Mouse (Mus musculus) embryonic fibroblast, embryonic 13.5 days (primary cell): ENCODE measurements around the gene Sept5.

Experiments
- CTCF ChIP-seq: IDR thresholded peaks from 2 replicates; pipeline ENCODE4 v1.5.1; 2011; ENCODE audit warnings: mild to moderate bottlenecking, control low read depth, low read length, moderate library complexity, borderline replicate concordance; ENCODE audit not compliant: insufficient read depth
- POLR2A ChIP-seq: IDR thresholded peaks from 2 replicates; pipeline ENCODE4 v1.6.1; 2011; ENCODE audit warnings: low read depth, mild to moderate bottlenecking, control low read depth, low read length, moderate library complexity

GRCm38 (mm10) chr16:18581623-18582205 is 48.0 kb downstream of the Sept5 start:
- TF ChIP-seq CTCF: no peak
- no peak for TF ChIP-seq POLR2A
